Mouse (Mus musculus) thymus, adult 2 months (tissue): ENCODE data around the gene 4921507P07Rik.

ENCODE experiments used
- CTCF ChIP-seq: fragments of 200-500 bp; IDR thresholded peaks from 2 replicates; pipeline ENCODE4 v1.5.1; 2012; ENCODE audit warnings: mild to moderate bottlenecking, control low read depth, low read length, moderate library complexity, borderline replicate concordance; ENCODE audit not compliant: control insufficient read depth, poor library complexity, insufficient read depth; ENCODE audit errors: extremely low read depth
- POLR2A ChIP-seq: fragments of 200-500 bp; IDR thresholded peaks from 2 replicates; pipeline ENCODE4 v1.6.1; 2012; ENCODE audit warnings: mild to moderate bottlenecking, low read length, control low read depth, moderate library complexity; ENCODE audit not compliant: control insufficient read depth, poor library complexity, insufficient read depth; ENCODE audit errors: extremely low read depth

GRCm38 (mm10) chr6:50641898-50642297 is 45.5 kb upstream of the 4921507P07Rik start:
- no peak for TF ChIP-seq POLR2A
- TF ChIP-seq CTCF, result no peak
